Mouse (Mus musculus): ENCODE measurements at regions not wholly inside any gene's neighbourhood (a gene's known extent, or its start where the extent isn't known, plus 50 kb on each side); places are given as distances from the start of the nearest gene placed in this dataset.

- DNase-seq (ENCODE audit: extremely low read depth, low read depth, low spot score) = no peak
These were observed 349.5 kb upstream of the B3gat1 start for GRCm38 (mm10) chr9:26383996-26384395.

- DNase-seq (ENCODE audit: extremely low read depth, low read depth, low spot score) = no peak
These were observed 334.9 kb upstream of the B3gat1 start for GRCm38 (mm10) chr9:26398635-26399034.

GRCm38 (mm10) chr9:26422897-26423823 lies 310.4 kb upstream of the B3gat1 start:
- DNase-seq (ENCODE audit: extremely low read depth, low read depth, low spot score) = no peak

- DNase-seq (ENCODE audit: extremely low read depth, low read depth, low spot score) = no peak
These were observed 298.0 kb upstream of the B3gat1 start for GRCm38 (mm10) chr9:26435507-26435906.

GRCm38 (mm10) chr9:26437244-26437643 lies 296.3 kb upstream of the B3gat1 start:
- DNase-seq (ENCODE audit: extremely low read depth, low read depth, low spot score) = no peak

GRCm38 (mm10) chr9:26453924-26454323 lies 279.6 kb upstream of the B3gat1 start:
- DNase-seq (ENCODE audit: extremely low read depth, low read depth, low spot score) = no peak

GRCm38 (mm10) chr9:26461081-26461480 lies 272.4 kb upstream of the B3gat1 start:
- no peak for DNase-seq (ENCODE audit: extremely low read depth, low read depth, low spot score)

GRCm38 (mm10) chr9:26470694-26471392 lies 262.7 kb upstream of the B3gat1 start:
- peak; percentile 28 for DNase-seq (ENCODE audit: extremely low read depth, low read depth, low spot score)

GRCm38 (mm10) chr9:26476341-26476740 lies 257.2 kb upstream of the B3gat1 start:
- DNase-seq (ENCODE audit: extremely low read depth, low read depth, low spot score) = no peak

GRCm38 (mm10) chr9:26480881-26481280 lies 252.6 kb upstream of the B3gat1 start:
- DNase-seq (ENCODE audit: extremely low read depth, low read depth, low spot score) = no peak

- DNase-seq (ENCODE audit: extremely low read depth, low read depth, low spot score) = no peak
These were observed 251.6 kb upstream of the B3gat1 start for GRCm38 (mm10) chr9:26481890-26482289.

GRCm38 (mm10) chr9:26493740-26494139 lies 239.8 kb upstream of the B3gat1 start:
- DNase-seq (ENCODE audit: extremely low read depth, low read depth, low spot score) = no peak

- DNase-seq (ENCODE audit: extremely low read depth, low read depth, low spot score) = peak; percentile 11
These were observed 231.5 kb upstream of the B3gat1 start for GRCm38 (mm10) chr9:26502027-26502426.

GRCm38 (mm10) chr9:26505941-26506340 lies 227.6 kb upstream of the B3gat1 start:
- no peak for DNase-seq (ENCODE audit: extremely low read depth, low read depth, low spot score)

GRCm38 (mm10) chr9:26518651-26519050 lies 214.9 kb upstream of the B3gat1 start:
- peak; percentile 3 for DNase-seq (ENCODE audit: extremely low read depth, low read depth, low spot score)

GRCm38 (mm10) chr9:26519581-26520501 lies 213.7 kb upstream of the B3gat1 start:
- no peak for DNase-seq (ENCODE audit: extremely low read depth, low read depth, low spot score)

- DNase-seq (ENCODE audit: extremely low read depth, low read depth, low spot score) = peak; percentile 33
These were observed 209.4 kb upstream of the B3gat1 start for GRCm38 (mm10) chr9:26524089-26524488.

- DNase-seq (ENCODE audit: extremely low read depth, low read depth, low spot score) = no peak
These were observed 204.8 kb upstream of the B3gat1 start for GRCm38 (mm10) chr9:26528761-26529160.

GRCm38 (mm10) chr9:26539042-26539441 lies 194.5 kb upstream of the B3gat1 start:
- DNase-seq (ENCODE audit: extremely low read depth, low read depth, low spot score) = no peak

- DNase-seq (ENCODE audit: extremely low read depth, low read depth, low spot score) = no peak
These were observed 185.1 kb upstream of the B3gat1 start for GRCm38 (mm10) chr9:26548328-26548922.

GRCm38 (mm10) chr9:26549118-26549517 lies 184.4 kb upstream of the B3gat1 start:
- no peak for DNase-seq (ENCODE audit: extremely low read depth, low read depth, low spot score)

Data from fat pad, adult 2 months (tissue).